Mouse (Mus musculus): ENCODE data around the gene Cbl.

DNA sequence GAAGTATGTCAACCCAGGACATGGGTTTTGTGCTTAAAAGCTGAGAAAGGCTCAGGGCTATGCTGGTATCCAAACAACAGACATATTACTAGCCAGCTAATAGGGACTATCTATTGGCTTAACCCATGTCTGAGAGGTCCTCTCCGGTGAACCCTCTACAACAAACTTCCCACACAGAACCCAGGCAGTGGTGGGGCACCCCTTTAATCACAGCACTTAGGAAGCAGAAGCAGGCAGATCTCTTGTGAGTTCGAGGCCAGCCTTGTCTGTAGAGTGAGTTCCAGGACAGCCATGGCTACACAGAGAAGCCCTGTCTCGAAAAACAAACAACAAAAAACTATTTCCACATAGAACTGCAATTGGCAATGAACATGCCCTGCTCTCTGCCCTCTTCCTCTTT, 107.1 kb downstream of the Cbl start:
- TF ChIP-seq CTCF (IDR thresholded peaks at IDR 0.05; ENCODE audit: insufficient read depth, low read length), result no peak
- TF ChIP-seq POLR2A (IDR thresholded peaks at IDR 0.05; ENCODE audit: borderline replicate concordance, extremely low read depth, low read depth, low read length), result no peak
